Mouse (Mus musculus) limb, embryonic 11.5 days (tissue): ENCODE measurements around the gene Hist1h4b. TPM values are rescaled to one million over a fixed set of nuclear protein-coding genes. Genes with fewer than 3 reads are reported as not detected.
"Not testable (repeated sequence)": the region's sequence is repeated elsewhere in the genome, so short reads cannot be mapped to it uniquely, and the experiment has no call there.

Source experiments
- ATAC-seq: fragments of 200-750 bp; cut with Nextera tagmentation; 2 replicates; pipeline ENCODE4 v1.8.0; 2017; ENCODE audit warnings: low read depth; ENCODE audit not compliant: insufficient number of reproducible peaks, low FRiP score, low TSS enrichment
- DNase-seq: peaks from one replicate; pipeline ENCODE4 v3.0.0-alpha.2; 2015; ENCODE audit warnings: low spot score
- H3K27ac ChIP-seq: fragments of 300-500 bp; sonication (generic); replicated peaks from 2 replicates; pipeline ENCODE4 v1.5.1; 2014; ENCODE audit warnings: low read depth, mild to moderate bottlenecking, low read length
- H3K27me3 ChIP-seq: fragments of 300-500 bp; sonication (generic); 2 replicates; pipeline ENCODE4 v1.6.1; 2014; ENCODE audit warnings: mild to moderate bottlenecking, low read length, mixed read lengths; ENCODE audit not compliant: control insufficient read depth, insufficient read depth
- H3K36me3 ChIP-seq: fragments of 300-500 bp; sonication (generic); 2 replicates; pipeline ENCODE4 v1.6.1; 2014; ENCODE audit warnings: mild to moderate bottlenecking, low read length, moderate library complexity, mixed read lengths; ENCODE audit not compliant: control insufficient read depth, insufficient read depth
- H3K4me1 ChIP-seq: fragments of 300-500 bp; sonication (generic); 2 replicates; pipeline ENCODE4 v1.6.1; 2014; ENCODE audit warnings: low read length, mixed read lengths; ENCODE audit not compliant: control insufficient read depth, insufficient read depth
- H3K4me2 ChIP-seq: fragments of 300-500 bp; sonication (generic); 2 replicates; pipeline ENCODE4 v1.6.1; 2014; ENCODE audit warnings: low read depth, mild to moderate bottlenecking, moderate library complexity; ENCODE audit not compliant: severe bottlenecking
- H3K4me3 ChIP-seq: fragments of 300-500 bp; sonication (generic); 2 replicates; pipeline ENCODE4 v1.5.1; 2014; ENCODE audit warnings: low read depth, low read length
- H3K9ac ChIP-seq: fragments of 300-500 bp; sonication (generic); 2 replicates; pipeline ENCODE4 v1.6.1; 2014; ENCODE audit warnings: mild to moderate bottlenecking, low read length
- H3K9me3 ChIP-seq: fragments of 300-500 bp; sonication (generic); 2 replicates; pipeline ENCODE4 v1.6.1; 2016; ENCODE audit warnings: low read length; ENCODE audit not compliant: control insufficient read depth
- WGBS: fragments of 180-500 bp; shearing (Covaris S2); extraction: QIAGEN DNeasy Blood & Tissue Kit; methylation state at CpG from one replicate; pipeline ENCODE4 v1.1.7; 2014; 5-methylcytosine and 5-hydroxymethylcytosine counted together
- polyA plus RNA-seq: library from polyadenylated mRNA; unstranded; fragments of >200 nt; fragmentation: Nextera tagmentation; extraction: Ambion mirVana; gene quantifications from 2 replicates; pipeline ENCODE4 v1.2.1, GENCODE M21; 2014

Hist1h4b gene
- polyA plus RNA-seq, 1 experiment from 2014 or later: 6.3 TPM

GRCm38 (mm10) chr13:23743215-23743614, 13.6 kb upstream of the Hist1h4b start:
- no peaks in the 10 kb centered on the region for H3K4me1 ChIP-seq
- DNase-seq (peak; percentile 21), ATAC-seq (no peak)
- no peak overlapping the region for H3K27ac ChIP-seq
- 84% methylated on average over 5 of the region's 5 CpGs for WGBS
- no peak overlapping the region for H3K4me2 ChIP-seq
- H3K9ac ChIP-seq: no peak overlapping the region
- no peak overlapping the region for H3K4me3 ChIP-seq
- no peaks in the 10 kb centered on the region for H3K27me3 ChIP-seq
- no peaks in the 10 kb centered on the region for H3K9me3 ChIP-seq
- H3K36me3 ChIP-seq: no peaks in the 10 kb centered on the region

- H3K36me3 ChIP-seq: no peaks in the 10 kb centered on the region
- H3K9ac ChIP-seq: peak overlapping the region; percentile 71; the same call in 1 of the 2 replicates
- H3K4me2 ChIP-seq: peak overlapping the region; percentile 64
- no peaks in the 10 kb centered on the region for H3K9me3 ChIP-seq
- H3K4me1 ChIP-seq: no peaks in the 10 kb centered on the region
- ATAC-seq (no peak), DNase-seq (peak; percentile 53)
- H3K27ac ChIP-seq: peak overlapping the region; percentile 89
- 54% methylated on average over 4 of the region's 4 CpGs for WGBS
- H3K4me3 ChIP-seq: no peak overlapping the region
- H3K27me3 ChIP-seq: no peaks in the 10 kb centered on the region
Measured at GRCm38 (mm10) chr13:23743963-23744362, 12.8 kb upstream of the Hist1h4b start.

GRCm38 (mm10) chr13:23744421-23745380, 12.1 kb upstream of the Hist1h4b start:
- peak overlapping the region; percentile 89 for H3K27ac ChIP-seq
- ATAC-seq (no peak), DNase-seq (peak; percentile 26)
- peak overlapping the region; percentile 64 for H3K4me2 ChIP-seq
- WGBS: 2% methylated on average over 16 of the region's 36 CpGs
- peak overlapping the region; percentile 33 for H3K4me3 ChIP-seq
- no peaks in the 10 kb centered on the region for H3K36me3 ChIP-seq
- no peaks in the 10 kb centered on the region for H3K27me3 ChIP-seq
- no peaks in the 10 kb centered on the region for H3K9me3 ChIP-seq
- peak overlapping the region; percentile 71 for H3K9ac ChIP-seq
- H3K4me1 ChIP-seq: no peaks in the 10 kb centered on the region

- peak; percentile 84 for DNase-seq
- 1% methylated on average over 23 of the region's 28 CpGs for whole genome bisulfite sequencing
Measured at GRCm38 (mm10) chr13:23745381-23746161, 11.2 kb upstream of the Hist1h4b start, which contains the start of gene Hist1h3c. Gene Hist1h3c (minus strand): TSS chr13:23745602.

GRCm38 (mm10) chr13:23746201-23747080, 10.4 kb upstream of the Hist1h4b start, which contains the start of gene Hist1h2bb:
Gene Hist1h2bb (plus strand): TSS chr13:23746734.
- WGBS: under 1% methylated on average over 39 of the region's 58 CpGs
- ATAC-seq: peak; percentile 92

More at GRCm38 (mm10) chr13:23745381-23746161, 11.2 kb upstream of the Hist1h4b start, which contains the start of gene Hist1h3c:
- peak within 1 kb of the TSS; percentile 99 for H3K27ac ChIP-seq
- ATAC-seq: peak; percentile 74; the same call in 1 of the 2 replicates
- peak within 1 kb of the TSS; percentile 64 for H3K4me2 ChIP-seq
- H3K27me3 ChIP-seq: no peaks in the 10 kb centered on the region
- H3K36me3 ChIP-seq: no peaks in the 10 kb centered on the region
- no peaks in the 10 kb centered on the region for H3K4me1 ChIP-seq
- no peaks in the 10 kb centered on the region for H3K9me3 ChIP-seq
- peak within 1 kb of the TSS; percentile 41 for H3K4me3 ChIP-seq
- H3K9ac ChIP-seq: peak within 1 kb of the TSS; percentile 78

GRCm38 (mm10) chr13:23747081-23747891, 9.5 kb upstream of the Hist1h4b start:
- Histone ChIP-seq H3K27me3 (no peaks in the 10 kb centered on the region), H3K9ac (peak overlapping the region; percentile 62), H3K9me3 (no peaks in the 10 kb centered on the region), H3K36me3 (no peaks in the 10 kb centered on the region), H3K27ac (peak overlapping the region; percentile 99), H3K4me3 (peak overlapping the region; percentile 28), H3K4me2 (peak overlapping the region; percentile 55), H3K4me1 (no peaks in the 10 kb centered on the region)
- ATAC-seq: no peak
- DNase-seq: peak; percentile 61
- WGBS: 6% methylated on average over 7 of the region's 13 CpGs

More at GRCm38 (mm10) chr13:23746201-23747080, 10.4 kb upstream of the Hist1h4b start, which contains the start of gene Hist1h2bb:
- Histone ChIP-seq H3K9ac (peak within 1 kb of the TSS; percentile 78), H3K27ac (peak within 1 kb of the TSS; percentile 99), H3K4me2 (peak within 1 kb of the TSS; percentile 64), H3K4me3 (peak within 1 kb of the TSS; percentile 41)
- H3K27me3 ChIP-seq, H3K9me3 ChIP-seq, H3K36me3 ChIP-seq, H3K4me1 ChIP-seq: not testable (repeated sequence)
- DNase-seq: peak; percentile 82

- H3K4me3 ChIP-seq: no peak overlapping the region
- 11% methylated on average over 4 of the region's 4 CpGs for WGBS
- no peaks in the 10 kb centered on the region for H3K9me3 ChIP-seq
- peak overlapping the region; percentile 62; the same call in 1 of the 2 replicates for H3K9ac ChIP-seq
- H3K36me3 ChIP-seq: no peaks in the 10 kb centered on the region
- H3K4me1 ChIP-seq: no peaks in the 10 kb centered on the region
- ATAC-seq: no peak
- H3K4me2 ChIP-seq: peak overlapping the region; percentile 55
- no peak for DNase-seq
- H3K27ac ChIP-seq: peak overlapping the region; percentile 99
- no peaks in the 10 kb centered on the region for H3K27me3 ChIP-seq
Measured at GRCm38 (mm10) chr13:23747892-23748288, 8.9 kb upstream of the Hist1h4b start.
